8 mouse cellular contexts compared by ENCODE assay signal in genomic region chr19:46690387-46690786, GRCm38 (mm10). TPM values are rescaled to one million over a fixed set of nuclear protein-coding genes. Genes with fewer than 3 reads are reported as not detected.
DNase-seq lines count a peak whose midpoint lies in the region; ATAC-seq and TF ChIP-seq lines count a peak whose summit lies in the region.

No protein-coding gene starts in this region.

- 0 out of 2 replicates have a peak, but pooled peaks cover 3% of the 10 kb centered on the region for H3K36me3 ChIP-seq in embryonic facial prominence, embryonic 12.5 days
- no peaks in the 10 kb centered on the region for H3K36me3 ChIP-seq in intestine, embryonic 14.5 days (ENCODE audit: control insufficient read depth, insufficient read depth, low read length)

- H3K9ac ChIP-seq in embryonic facial prominence, embryonic 12.5 days: peak overlapping the region; percentile 77
- H3K9ac ChIP-seq in intestine, embryonic 14.5 days (ENCODE audit: low read length): peak overlapping the region; percentile 82

- peak overlapping the region; percentile 99 for H3K27ac ChIP-seq in layer of hippocampus, adult 2 months
- peak overlapping the region; percentile 60; the same call in 1 of the 2 replicates for H3K27ac ChIP-seq in embryonic facial prominence, embryonic 12.5 days
- peak overlapping the region; percentile 69; the same call in 1 of the 2 replicates for H3K27ac ChIP-seq in intestine, embryonic 14.5 days (ENCODE audit: low read depth)

- 78% methylated on average over 11 of the region's 11 CpGs for WGBS in embryonic facial prominence, embryonic 12.5 days
- WGBS in intestine, embryonic 14.5 days: 75% methylated on average over 11 of the region's 11 CpGs

- no peaks in the 10 kb centered on the region for H3K9me3 ChIP-seq in embryonic facial prominence, embryonic 12.5 days
- H3K9me3 ChIP-seq in intestine, embryonic 14.5 days (ENCODE audit: control insufficient read depth, low read length): no peaks in the 10 kb centered on the region

- H3K4me2 ChIP-seq in embryonic facial prominence, embryonic 12.5 days (replicated peaks): peak overlapping the region; percentile 51
- peak overlapping the region; percentile 68 for H3K4me2 ChIP-seq in intestine, embryonic 14.5 days (ENCODE audit: low read length)

- ATAC-seq in embryonic facial prominence, embryonic 12.5 days (ENCODE audit: insufficient number of reproducible peaks, insufficient read depth, low FRiP score, low TSS enrichment): no peak
- ATAC-seq in intestine, embryonic 14.5 days (replicated peaks; ENCODE audit: low FRiP score, low TSS enrichment, low read depth): 0 out of 2 replicates have a peak, but pooled peaks have one; percentile 8
- ATAC-seq in megakaryocyte progenitor cell, adult 5-6 weeks (replicated peaks; ENCODE audit: poor library complexity): no peak

- no peak for TF ChIP-seq CTCF in layer of hippocampus, adult 2 months (conservative IDR thresholded peaks at IDR 0.05)

- intact Hi-C loops in left cerebral cortex, postnatal 25 days (cut with DNase I): no loop called here

- peak overlapping the region; percentile 98 for H3K4me3 ChIP-seq in layer of hippocampus, adult 2 months
- H3K4me3 ChIP-seq in embryonic facial prominence, embryonic 12.5 days: peak overlapping the region; percentile 58
- peak overlapping the region; percentile 68 for H3K4me3 ChIP-seq in intestine, embryonic 14.5 days (ENCODE audit: low read depth, low read length)

- DNase-seq in layer of hippocampus, adult 2 months (ENCODE audit: low spot score in 2 of 2): no peak
- DNase-seq in layer of hippocampus, adult 9-10 months (ENCODE audit: low spot score): no peak
- DNase-seq in intestine, embryonic 14.5 days (ENCODE audit: low spot score): no peak
- DNase-seq in naive thymus-derived CD4-positive, alpha-beta T cell, adult 2 months (ENCODE audit: low read depth): peak; percentile 10
- no peak for DNase-seq in left cerebral cortex, postnatal 25 days (ENCODE audit: low spot score in 2 of 2)
- no peak for DNase-seq in adrenal gland, postnatal 25 days

- H3K4me1 ChIP-seq in embryonic facial prominence, embryonic 12.5 days: 0 out of 2 replicates have a peak, but pooled peaks cover 5% of the 10 kb centered on the region
- peaks cover 4% of the 10 kb centered on the region; the same call in 1 of the 2 replicates for H3K4me1 ChIP-seq in intestine, embryonic 14.5 days (replicated peaks; ENCODE audit: control insufficient read depth, insufficient read depth, low read length)

- no peaks in the 10 kb centered on the region for H3K27me3 ChIP-seq in embryonic facial prominence, embryonic 12.5 days
- no peaks in the 10 kb centered on the region for H3K27me3 ChIP-seq in intestine, embryonic 14.5 days (replicated peaks; ENCODE audit: control insufficient read depth, insufficient read depth, low read length)

RNA-seq across cellular contexts. Expression of gene Borcs7, which starts 0.7 kb away (rescaled TPM):
- 10 to 100 TPM; 22.8 TPM for total RNA-seq in layer of hippocampus, adult 2 months (2021)
- 16.1 TPM in 2 replicates for polyA plus RNA-seq in embryonic facial prominence, embryonic 12.5 days (2016; fragmentation: Nextera tagmentation; extraction: Ambion mirVana)
- polyA plus RNA-seq in intestine, embryonic 14.5 days (2014; fragmentation: Nextera tagmentation; extraction: Ambion mirVana): 17.5 and 18.0 TPM in 2 replicates
- total RNA-seq in left cerebral cortex, postnatal 25 days (2021): 10 to 100 TPM; 22.5 to 25.6 TPM
- 14.4 and 18.0 TPM in 2 replicates for total RNA-seq in adrenal gland, postnatal 25 days (2021)
- total RNA-seq in megakaryocyte progenitor cell, adult 5-6 weeks (2015): 14.1 TPM in 2 replicates
- total RNA-seq in megakaryocyte progenitor cell, adult 5-6 weeks (2017): 4.6 and 6.5 TPM in 2 replicates

RNA-seq across cellular contexts. Expression of gene As3mt, which starts 16.9 kb away (rescaled TPM):
- total RNA-seq in layer of hippocampus, adult 2 months (2021): 10 to 100 TPM; 23.1 to 25.2 TPM
- polyA plus RNA-seq in embryonic facial prominence, embryonic 12.5 days (2016; fragmentation: Nextera tagmentation; extraction: Ambion mirVana): 28.5 and 30.4 TPM in 2 replicates
- polyA plus RNA-seq in intestine, embryonic 14.5 days (2014; fragmentation: Nextera tagmentation; extraction: Ambion mirVana): 45.6 and 50.6 TPM in 2 replicates
- total RNA-seq in left cerebral cortex, postnatal 25 days (2021): 10 to 100 TPM; 22.0 to 24.4 TPM
- 86.5 and 93.0 TPM in 2 replicates for total RNA-seq in adrenal gland, postnatal 25 days (2021)
- 31.2 and 43.3 TPM in 2 replicates for total RNA-seq in megakaryocyte progenitor cell, adult 5-6 weeks (2015)
- total RNA-seq in megakaryocyte progenitor cell, adult 5-6 weeks (2017): 54.4 and 65.8 TPM in 2 replicates

RNA-seq across cellular contexts. Expression of gene Cyp17a1, which starts 17.4 kb away (rescaled TPM):
- not detected for total RNA-seq in layer of hippocampus, adult 2 months (2021)
- 0.26 TPM in 1 of 2 replicates, not detected in the other for polyA plus RNA-seq in embryonic facial prominence, embryonic 12.5 days (2016; fragmentation: Nextera tagmentation; extraction: Ambion mirVana)
- 0.23 TPM in 1 of 2 replicates, not detected in the other for polyA plus RNA-seq in intestine, embryonic 14.5 days (2014; fragmentation: Nextera tagmentation; extraction: Ambion mirVana)
- total RNA-seq in left cerebral cortex, postnatal 25 days (2021): not detected
- 1.2 and 1.9 TPM in 2 replicates for total RNA-seq in adrenal gland, postnatal 25 days (2021)
- total RNA-seq in megakaryocyte progenitor cell, adult 5-6 weeks (2015): not detected in 2 replicates
- not detected in 2 replicates for total RNA-seq in megakaryocyte progenitor cell, adult 5-6 weeks (2017)
